Mouse (Mus musculus) bone marrow macrophage, adult 2 months (primary cell): ENCODE data around the gene Tssk1. TPM values are rescaled to one million over a fixed set of nuclear protein-coding genes. Genes with fewer than 3 reads are reported as not detected.
A peak's percentile ranks its signal among the peaks of the same experiment; 100 is the strongest.

ENCODE experiments used
- H3K27ac ChIP-seq: 2 replicates; pipeline ENCODE4 v1.5.1; 2012; ENCODE audit warnings: low read depth, low read length; ENCODE audit not compliant: insufficient read depth
- H3K4me1 ChIP-seq: 2 replicates; pipeline ENCODE4 v1.6.1; 2012; ENCODE audit warnings: low read length; ENCODE audit not compliant: control insufficient read depth, insufficient read depth
- H3K4me3 ChIP-seq: 2 replicates; pipeline ENCODE4 v1.5.1; 2012; ENCODE audit warnings: mild to moderate bottlenecking, low read length, moderate library complexity; ENCODE audit not compliant: insufficient read depth
- CTCF ChIP-seq: IDR thresholded peaks from 2 replicates; pipeline ENCODE4 v1.5.1; 2012; ENCODE audit warnings: low read depth, mild to moderate bottlenecking, low read length, moderate library complexity
- POLR2A ChIP-seq: IDR thresholded peaks from 2 replicates; pipeline ENCODE4 v1.6.1; 2012; ENCODE audit warnings: mild to moderate bottlenecking, low read depth, low read length, borderline replicate concordance
- polyA plus RNA-seq: library from polyadenylated mRNA; stranded (reverse); fragments of >200 nt; gene quantifications from 2 replicates; pipeline ENCODE4 v1.2.4, GENCODE M21; 2012; ENCODE audit not compliant: missing spikeins, insufficient read depth, insufficient read length

Tssk1 gene
- polyA plus RNA-seq, 1 experiment: not detected

DNA sequence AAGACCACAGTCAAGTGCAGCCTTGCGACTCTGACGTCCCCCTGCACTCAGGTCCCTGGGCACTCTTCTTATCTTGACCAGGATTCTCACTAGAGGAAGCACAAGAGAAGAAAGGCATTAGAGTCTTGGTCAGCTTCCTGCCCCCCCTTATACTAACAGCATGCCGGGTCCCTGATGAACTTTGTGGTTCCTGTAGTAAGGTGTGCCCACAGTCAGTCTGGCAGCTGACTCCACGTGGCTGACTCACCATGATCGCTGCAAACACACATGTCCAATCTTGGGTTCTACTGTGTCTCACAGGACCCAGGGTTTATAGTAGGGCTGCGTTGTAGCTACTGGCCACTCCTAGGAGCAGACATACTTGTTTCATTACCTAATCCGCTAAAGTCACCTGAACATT lies 44.2 kb downstream of the Tssk1 start:
- Histone ChIP-seq H3K4me1 (peaks cover 11% of the 10 kb centered on the region), H3K4me3 (no peak overlapping the region), H3K27ac (no peak overlapping the region)
- TF ChIP-seq POLR2A (no peak), CTCF (no peak)

DNA sequence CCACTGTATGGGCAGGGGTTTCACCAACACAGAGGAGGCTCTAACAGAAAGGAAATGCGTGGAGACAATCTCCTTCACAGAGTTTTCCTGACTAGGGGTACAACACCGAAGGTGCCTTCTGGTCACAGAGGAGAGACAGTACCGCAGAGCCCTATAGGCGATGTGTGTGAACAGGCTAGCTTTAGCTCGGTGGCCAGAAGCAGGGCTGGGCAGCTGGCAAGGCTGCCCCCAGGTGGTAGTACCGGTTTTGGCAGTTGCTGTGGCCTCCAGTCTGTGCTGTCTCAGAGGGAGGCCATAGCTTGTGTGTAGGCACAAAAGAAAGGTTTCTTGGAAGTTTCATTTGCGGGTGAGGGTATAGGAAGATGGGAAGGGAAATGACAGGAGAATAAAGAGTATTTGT lies 44.8 kb downstream of the Tssk1 start:
- TF ChIP-seq CTCF: peak; percentile 56
- no peak for TF ChIP-seq POLR2A
- Histone ChIP-seq H3K4me3 (no peak overlapping the region), H3K4me1 (peaks cover 11% of the 10 kb centered on the region), H3K27ac (no peak overlapping the region)

DNA sequence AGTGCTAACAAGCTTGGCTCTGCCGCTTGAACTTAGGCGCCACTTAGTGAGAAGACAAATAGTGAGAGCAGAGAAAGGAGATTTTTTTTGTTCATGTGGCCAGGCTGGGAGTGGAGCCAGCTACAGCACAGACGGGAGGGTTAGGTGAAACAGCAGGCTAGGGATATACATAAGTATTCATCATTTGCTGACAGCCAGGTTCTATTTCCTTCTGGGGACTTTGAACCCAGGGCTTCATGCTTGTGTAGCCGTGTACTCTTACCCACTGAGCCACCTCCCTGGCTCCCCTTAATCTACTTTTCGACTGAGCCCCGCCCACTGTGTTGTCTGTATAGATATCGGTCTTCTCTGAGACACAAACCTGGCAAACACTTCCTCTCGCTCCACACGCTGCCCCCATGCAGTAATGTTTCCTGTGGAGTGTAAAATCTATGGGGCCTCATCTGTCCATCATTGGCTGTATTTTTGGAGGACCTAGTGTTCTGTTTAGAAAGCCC lies 45.3 kb downstream of the Tssk1 start:
- no peak overlapping the region for H3K27ac ChIP-seq
- TF ChIP-seq CTCF (no peak; the same call in 1 of the 2 replicates), POLR2A (no peak)
- peaks cover 8% of the 10 kb centered on the region for H3K4me1 ChIP-seq
- no peak overlapping the region for H3K4me3 ChIP-seq

DNA sequence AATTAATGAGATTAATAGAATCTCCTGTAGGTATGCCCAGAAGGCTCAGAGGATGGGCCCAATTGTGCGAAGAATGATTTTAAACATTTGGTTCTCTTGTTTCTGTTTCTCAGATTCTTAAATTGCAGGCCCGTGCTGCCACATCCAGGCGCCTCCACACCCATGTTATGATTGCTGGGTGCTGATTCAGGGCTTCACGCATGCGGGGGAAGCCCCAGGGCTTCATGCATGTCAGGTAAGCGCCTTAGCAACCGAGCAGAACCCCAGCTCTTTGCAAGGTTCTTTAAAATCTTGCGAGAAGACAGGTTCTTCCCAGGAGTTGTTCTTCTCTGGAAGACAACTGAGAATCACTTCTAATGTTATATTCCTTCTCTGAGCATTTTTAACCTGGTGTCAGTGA lies 49.4 kb downstream of the Tssk1 start:
- no peak for TF ChIP-seq CTCF
- TF ChIP-seq POLR2A: no peak
- H3K4me3 ChIP-seq: no peak overlapping the region
- H3K27ac ChIP-seq: no peak overlapping the region
- no peaks in the 10 kb centered on the region for H3K4me1 ChIP-seq

DNA sequence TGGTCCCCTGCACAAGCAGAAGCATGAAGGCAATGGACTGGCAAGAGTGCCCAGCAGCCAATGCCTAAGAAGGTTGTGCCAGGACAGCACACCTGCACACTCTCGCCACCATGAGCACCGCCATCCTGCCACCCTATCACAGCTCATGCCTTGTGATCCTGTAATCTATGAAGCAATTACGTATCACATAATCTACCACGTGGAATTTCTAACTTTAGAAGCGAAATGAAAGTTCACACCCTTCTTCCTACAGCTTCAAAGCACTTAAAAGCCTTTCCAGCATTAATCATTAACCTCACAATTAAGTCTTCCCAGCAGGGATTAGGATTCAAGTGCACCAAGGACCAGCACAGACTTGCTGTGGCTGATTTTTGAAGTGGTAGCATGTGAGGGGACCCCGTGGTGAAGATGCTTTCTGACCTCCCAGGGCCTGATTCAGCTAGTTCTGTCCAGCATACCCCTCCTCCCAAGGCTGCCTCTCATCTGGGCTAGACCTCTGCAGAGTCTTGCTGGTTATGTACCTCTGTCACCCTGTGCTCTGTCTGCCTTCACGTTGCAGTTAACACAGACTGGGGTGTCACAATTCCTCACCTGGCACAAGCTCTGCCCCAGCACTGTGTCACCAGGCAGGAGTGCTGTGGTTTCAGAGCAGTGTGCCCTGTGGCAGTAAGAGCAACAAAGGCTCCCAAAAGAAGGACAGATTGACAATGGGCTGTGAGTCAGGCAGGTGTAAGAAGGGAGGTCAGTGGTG lies 51.2 kb downstream of the Tssk1 start:
- no peak overlapping the region for H3K27ac ChIP-seq

More for the DNA sequence above, 51.2 kb downstream of the Tssk1 start:
- Histone ChIP-seq H3K4me3 (no peak overlapping the region), H3K4me1 (no peaks in the 10 kb centered on the region)
- no peak for TF ChIP-seq CTCF
- TF ChIP-seq POLR2A: no peak

Other genes starting within 250 kb of the Tssk1 start
- not detected in 2 replicates for gene Ccdc74a, start 247.8 kb upstream of the Tssk1 start, polyA plus RNA-seq
- 82.4 and 105 TPM in 2 replicates for gene Med15, start 161.3 kb upstream of the Tssk1 start, polyA plus RNA-seq
- 9.3 and 12.4 TPM in 2 replicates for gene Klhl22, start 134.6 kb upstream of the Tssk1 start, polyA plus RNA-seq
- gene Scarf2, start 96.9 kb upstream of the Tssk1 start, polyA plus RNA-seq: 0.86 and 1.7 TPM in 2 replicates
- not detected in 2 replicates for gene B830017H08Rik, start 61.1 kb upstream of the Tssk1 start, polyA plus RNA-seq
- gene Car15, start 55.9 kb upstream of the Tssk1 start, polyA plus RNA-seq: 1.3 and 1.6 TPM in 2 replicates
- not detected in 2 replicates for gene Gm20518, start 2.6 kb upstream of the Tssk1 start, polyA plus RNA-seq
- 23.2 and 29.4 TPM in 2 replicates for gene Dgcr2, start 4.3 kb downstream of the Tssk1 start, polyA plus RNA-seq
- gene Tssk2, start 4.4 kb downstream of the Tssk1 start, polyA plus RNA-seq: not detected in 2 replicates
- 20.1 and 27.1 TPM in 2 replicates for gene Ess2, start 17.1 kb downstream of the Tssk1 start, polyA plus RNA-seq
- gene Gsc2, start 20.8 kb downstream of the Tssk1 start, polyA plus RNA-seq: not detected in 2 replicates
- 53.5 and 59.4 TPM in 2 replicates for gene Slc25a1, start 34.0 kb downstream of the Tssk1 start, polyA plus RNA-seq
- not detected in 2 replicates for gene Vpreb2, start 86.2 kb downstream of the Tssk1 start, polyA plus RNA-seq
- gene Dgcr6, start 158.6 kb downstream of the Tssk1 start, polyA plus RNA-seq: 23.0 and 26.4 TPM in 2 replicates
- 4.5 and 4.8 TPM in 2 replicates for gene Prodh, start 196.0 kb downstream of the Tssk1 start, polyA plus RNA-seq
- not detected in 2 replicates for gene Rtn4r, start 233.4 kb downstream of the Tssk1 start, polyA plus RNA-seq